In genomic region chr5:33726081-33726647, GRCm38 (mm10) we compare ENCODE assay signal across 11 mouse cellular contexts. TPM values are rescaled to one million over a fixed set of nuclear protein-coding genes. Genes with fewer than 3 reads are reported as not detected.
DNase-seq lines count a peak whose midpoint lies in the region; ATAC-seq lines count a peak whose summit lies in the region.
"Had no signal": no experiment of that assay in that cellular context is flagged by ENCODE, and none has a peak within 500 bp of the region (broad histone marks: within the 10 kb centered on the region; RNA-seq: fewer than 3 reads in every experiment).

No protein-coding gene starts in this region.

- peaks cover 33% of the 10 kb centered on the region for H3K27me3 ChIP-seq in kidney, embryonic 15.5 days
- H3K27me3 ChIP-seq in forebrain, embryonic 13.5 days = peaks cover 28% of the 10 kb centered on the region; the same call in 1 of the 2 replicates
- peaks cover 30% of the 10 kb centered on the region for H3K27me3 ChIP-seq in midbrain, embryonic 15.5 days (replicated peaks)

- H3K9me3 ChIP-seq in kidney, embryonic 15.5 days (replicated peaks) = no peaks in the 10 kb centered on the region
- no peaks in the 10 kb centered on the region for H3K9me3 ChIP-seq in forebrain, embryonic 13.5 days (replicated peaks)
- no peaks in the 10 kb centered on the region for H3K9me3 ChIP-seq in midbrain, embryonic 15.5 days

- ATAC-seq in kidney, embryonic 15.5 days (replicated peaks; ENCODE audit: low FRiP score) = no peak
- no peak for ATAC-seq in forebrain, embryonic 13.5 days
- no peak for ATAC-seq in midbrain, embryonic 15.5 days (replicated peaks)
- ATAC-seq: intestine, embryonic 16.5 days had no signal

- no peak overlapping the region for H3K4me3 ChIP-seq in kidney, embryonic 15.5 days (replicated peaks)
- peak overlapping the region; percentile 62 for H3K4me3 ChIP-seq in forebrain, embryonic 13.5 days
- H3K4me3 ChIP-seq in midbrain, embryonic 15.5 days = no peak overlapping the region

- H3K27ac ChIP-seq in kidney, embryonic 15.5 days = no peak overlapping the region
- peak overlapping the region; percentile 61 for H3K27ac ChIP-seq in forebrain, embryonic 13.5 days
- H3K27ac ChIP-seq in midbrain, embryonic 15.5 days = no peak overlapping the region
- H3K27ac ChIP-seq: macrophage had no signal

- WGBS in kidney, embryonic 15.5 days = 75% methylated on average over 7 of the region's 7 CpGs
- 46% methylated on average over 7 of the region's 7 CpGs for WGBS in forebrain, embryonic 13.5 days
- 79% methylated on average over 7 of the region's 7 CpGs for WGBS in midbrain, embryonic 15.5 days

- DNase-seq in kidney, postnatal 4 days = peak; percentile 59 to 72
- DNase-seq in left cerebral cortex, postnatal 36 days (ENCODE audit: low spot score in 2 of 2) = peak; percentile 34 to 40
- no peak for DNase-seq in spleen, postnatal 10 days (ENCODE audit: low spot score in 2 of 2)
- no peak for DNase-seq in thymus, postnatal 25 days
- no peak for DNase-seq in T-cell, adult 2 months (ENCODE audit: low spot score)
- DNase-seq: spleen, adult 18-20 months had no signal

- H3K4me1 ChIP-seq in kidney, embryonic 15.5 days = peaks cover 41% of the 10 kb centered on the region
- peaks cover 79% of the 10 kb centered on the region for H3K4me1 ChIP-seq in forebrain, embryonic 13.5 days
- peaks cover 33% of the 10 kb centered on the region for H3K4me1 ChIP-seq in midbrain, embryonic 15.5 days

- H3K36me3 ChIP-seq in kidney, embryonic 15.5 days = peaks cover 22% of the 10 kb centered on the region
- peaks cover 49% of the 10 kb centered on the region for H3K36me3 ChIP-seq in forebrain, embryonic 13.5 days (ENCODE audit: poor library complexity, severe bottlenecking)
- H3K36me3 ChIP-seq in midbrain, embryonic 15.5 days (replicated peaks) = no peaks in the 10 kb centered on the region

- H3K4me2 ChIP-seq in kidney, embryonic 15.5 days = no peak overlapping the region
- peak overlapping the region; percentile 84 for H3K4me2 ChIP-seq in forebrain, embryonic 13.5 days
- peak overlapping the region; percentile 91 for H3K4me2 ChIP-seq in midbrain, embryonic 15.5 days

- intact Hi-C loops in left cerebral cortex, postnatal 36 days (cut with DNase I) = no loop called here

- H3K9ac ChIP-seq in kidney, embryonic 15.5 days = no peak overlapping the region
- H3K9ac ChIP-seq in forebrain, embryonic 13.5 days = peak overlapping the region; percentile 89
- no peak overlapping the region for H3K9ac ChIP-seq in midbrain, embryonic 15.5 days

RNA-seq across cellular contexts. Expression of gene Fgfr3, which starts 4.7 kb away (rescaled TPM):
- 16.2 and 17.4 TPM in 2 replicates for polyA plus RNA-seq in kidney, embryonic 15.5 days (2015; fragmentation: Nextera tagmentation; extraction: Ambion mirVana)
- 59.5 and 81.3 TPM in 2 replicates for polyA plus RNA-seq in forebrain, embryonic 13.5 days (2015; fragmentation: Nextera tagmentation; extraction: Ambion mirVana)
- 100 to 1,000 TPM; 120 to 133 TPM for total RNA-seq in left cerebral cortex, postnatal 36 days (2021)
- polyA plus RNA-seq in midbrain, embryonic 15.5 days (2015; fragmentation: Nextera tagmentation; extraction: Ambion mirVana) = 20.9 and 21.4 TPM in 2 replicates
- polyA plus RNA-seq: macrophage had no signal

RNA-seq across cellular contexts. Expression of gene Letm1, which starts 56.5 kb away (rescaled TPM):
- 45.7 and 48.4 TPM in 2 replicates for polyA plus RNA-seq in kidney, embryonic 15.5 days (2015; fragmentation: Nextera tagmentation; extraction: Ambion mirVana)
- 47.5 and 50.4 TPM in 2 replicates for polyA plus RNA-seq in forebrain, embryonic 13.5 days (2015; fragmentation: Nextera tagmentation; extraction: Ambion mirVana)
- total RNA-seq in left cerebral cortex, postnatal 36 days (2021) = 100 to 1,000 TPM; 108 to 113 TPM
- 75.4 and 75.9 TPM in 2 replicates for polyA plus RNA-seq in midbrain, embryonic 15.5 days (2015; fragmentation: Nextera tagmentation; extraction: Ambion mirVana)

Comparison
In these comparisons a context has a peak if more than half of its experiments do, and no peak if none do; other contexts are left out.
1. DNase-seq: peak in kidney, postnatal 4 days (2 of 2) and left cerebral cortex, postnatal 36 days (2 of 2); none in spleen, postnatal 10 days (0 of 2), thymus, postnatal 25 days (single experiment) and T-cell, adult 2 months (single experiment).